Mouse (Mus musculus): Measurements from ENCODE around the gene Eps8l1. TPM values are rescaled to one million over a fixed set of nuclear protein-coding genes. Genes with fewer than 3 reads are reported as not detected.

Gene Eps8l1
- polyA plus RNA-seq, 1 experiment, result 0.10 TPM

DNA sequence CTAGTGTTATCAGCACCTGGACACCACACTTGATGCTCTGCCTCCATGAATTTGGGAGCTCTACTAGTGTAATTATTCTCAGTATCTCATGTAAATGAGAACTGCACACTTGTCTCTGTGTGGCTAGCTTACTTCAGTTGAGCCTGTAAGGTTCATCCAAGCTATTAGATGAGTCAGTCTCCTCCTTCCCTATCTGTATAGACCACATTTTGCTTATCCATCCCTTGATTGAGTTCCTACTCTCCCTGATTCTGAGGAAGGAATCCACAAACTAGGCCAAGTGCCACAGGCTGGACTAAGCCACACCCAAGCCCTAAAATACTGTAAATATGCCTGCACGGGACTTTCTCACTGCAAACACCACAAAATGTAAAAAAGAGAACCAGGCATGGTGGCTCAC is 33.5 kb downstream of the Eps8l1 start:
- no peak for TF ChIP-seq CTCF (IDR thresholded peaks at IDR 0.05; ENCODE audit: control insufficient read depth, insufficient read depth, insufficient replicate concordance, low read depth, low read length)
- Histone ChIP-seq H3K36me3 (ENCODE audit: control insufficient read depth, insufficient read depth, low read length) (peaks cover 2% of the 10 kb centered on the region), H3K27me3 (ENCODE audit: control insufficient read depth, insufficient read depth, low read length) (no peaks in the 10 kb centered on the region), H3K4me1 (ENCODE audit: control insufficient read depth, insufficient read depth, low read length) (peaks cover 11% of the 10 kb centered on the region), H3K4me3 (ENCODE audit: control insufficient read depth, low read depth, low read length) (no peak overlapping the region), H3K27ac (ENCODE audit: control insufficient read depth, insufficient read depth, low read depth, low read length) (no peak overlapping the region; the same call in 1 of the 2 replicates)

DNA sequence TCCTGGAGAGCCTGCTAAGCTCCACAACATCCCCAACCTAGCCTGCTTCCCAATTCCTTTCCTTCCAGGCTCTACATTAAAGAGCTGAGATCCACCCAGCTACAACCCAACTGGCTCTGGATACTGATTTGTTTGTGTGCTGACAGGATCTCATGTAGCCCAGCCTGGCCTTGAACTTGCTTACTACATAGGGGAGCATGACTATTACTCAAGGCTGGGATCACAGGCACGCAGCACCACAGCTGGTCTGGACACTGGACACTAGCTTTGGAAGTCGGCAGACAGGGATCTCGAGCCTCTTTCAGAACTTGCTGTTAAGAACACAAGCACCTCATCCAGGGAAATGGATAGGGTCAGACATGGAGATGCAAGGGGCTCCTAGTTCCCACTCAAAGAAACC is 36.0 kb downstream of the Eps8l1 start:
- no peak for TF ChIP-seq CTCF (IDR thresholded peaks at IDR 0.05; ENCODE audit: control insufficient read depth, insufficient read depth, insufficient replicate concordance, low read depth, low read length)
- no peak for TF ChIP-seq POLR2A (IDR thresholded peaks at IDR 0.05; ENCODE audit: control insufficient read depth, low read depth, low read length)
- Histone ChIP-seq H3K27ac (ENCODE audit: control insufficient read depth, insufficient read depth, low read depth, low read length) (no peak overlapping the region), H3K27me3 (ENCODE audit: control insufficient read depth, insufficient read depth, low read length) (no peaks in the 10 kb centered on the region), H3K4me1 (ENCODE audit: control insufficient read depth, insufficient read depth, low read length) (peaks cover 22% of the 10 kb centered on the region), H3K4me3 (ENCODE audit: control insufficient read depth, low read depth, low read length) (no peak overlapping the region), H3K36me3 (ENCODE audit: control insufficient read depth, insufficient read depth, low read length) (no peaks in the 10 kb centered on the region; the same call in none of the 2 replicates)

DNA sequence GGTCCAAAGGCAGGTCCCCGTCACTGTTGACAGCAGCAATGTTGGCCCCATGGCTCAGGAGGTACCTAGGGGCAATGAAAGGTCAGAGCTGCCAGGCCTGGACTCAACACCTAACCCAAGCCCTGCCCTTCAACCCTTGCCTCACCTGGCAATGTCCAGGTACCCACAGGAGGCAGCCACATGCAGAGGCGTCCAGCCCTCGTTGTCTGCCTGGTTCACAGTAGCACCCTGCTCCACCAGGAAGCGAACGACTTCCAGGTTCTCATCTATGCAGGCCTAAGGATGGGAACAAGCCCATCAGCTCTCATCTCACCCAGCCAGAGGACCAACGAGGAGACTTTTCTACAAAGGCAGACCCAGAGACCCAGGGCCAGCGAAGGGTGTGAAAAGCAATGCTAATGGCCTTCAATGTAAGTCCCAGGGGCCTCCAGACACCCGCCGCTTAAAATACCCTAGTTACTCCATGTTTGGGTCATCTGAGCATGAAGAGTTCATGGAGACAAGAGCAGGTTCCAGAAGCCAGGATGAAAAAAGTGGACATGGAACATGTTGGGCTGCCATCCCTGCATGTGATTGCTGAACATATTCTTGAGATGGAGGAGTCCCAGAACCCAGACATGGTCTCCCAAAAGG is 36.9 kb downstream of the Eps8l1 start:
- H3K27me3 ChIP-seq (ENCODE audit: control insufficient read depth, insufficient read depth, low read length), result no peaks in the 10 kb centered on the region
- H3K4me3 ChIP-seq (ENCODE audit: control insufficient read depth, low read depth, low read length), result no peak overlapping the region
- H3K36me3 ChIP-seq (ENCODE audit: control insufficient read depth, insufficient read depth, low read length), result no peaks in the 10 kb centered on the region; the same call in none of the 2 replicates
- H3K27ac ChIP-seq (ENCODE audit: control insufficient read depth, insufficient read depth, low read depth, low read length), result no peak overlapping the region
- TF ChIP-seq POLR2A (IDR thresholded peaks at IDR 0.05; ENCODE audit: control insufficient read depth, low read depth, low read length) (no peak), CTCF (IDR thresholded peaks at IDR 0.05; ENCODE audit: control insufficient read depth, insufficient read depth, insufficient replicate concordance, low read depth, low read length) (no peak)
- peaks cover 20% of the 10 kb centered on the region for H3K4me1 ChIP-seq (ENCODE audit: control insufficient read depth, insufficient read depth, low read length)

DNA sequence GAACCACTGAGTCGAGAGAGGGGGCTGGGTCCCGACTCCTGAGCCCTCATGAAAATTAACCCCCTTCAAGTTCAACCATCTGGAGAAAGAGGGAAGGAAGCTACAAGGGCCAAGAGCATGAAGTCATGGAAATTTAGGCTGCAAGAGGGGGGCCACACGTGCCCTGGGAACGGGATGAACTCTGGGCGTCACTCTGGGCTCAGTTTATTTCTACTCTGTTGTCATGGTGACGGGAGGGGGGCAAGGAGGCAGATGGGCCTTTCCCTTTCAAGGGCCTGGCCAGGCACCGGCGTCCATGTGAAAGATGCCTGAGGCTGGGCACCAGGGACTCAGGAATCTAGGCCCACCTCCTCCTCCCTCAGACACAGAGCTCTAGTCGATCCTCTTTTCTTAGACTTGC is 37.8 kb downstream of the Eps8l1 start:
- Histone ChIP-seq H3K4me3 (ENCODE audit: control insufficient read depth, low read depth, low read length) (no peak overlapping the region), H3K36me3 (ENCODE audit: control insufficient read depth, insufficient read depth, low read length) (no peaks in the 10 kb centered on the region; the same call in none of the 2 replicates), H3K27ac (ENCODE audit: control insufficient read depth, insufficient read depth, low read depth, low read length) (no peak overlapping the region; the same call in 1 of the 2 replicates), H3K27me3 (ENCODE audit: control insufficient read depth, insufficient read depth, low read length) (no peaks in the 10 kb centered on the region), H3K4me1 (ENCODE audit: control insufficient read depth, insufficient read depth, low read length) (peaks cover 19% of the 10 kb centered on the region)
- no peak for TF ChIP-seq POLR2A (IDR thresholded peaks at IDR 0.05; ENCODE audit: control insufficient read depth, low read depth, low read length)
- no peak for TF ChIP-seq CTCF (IDR thresholded peaks at IDR 0.05; ENCODE audit: control insufficient read depth, insufficient read depth, insufficient replicate concordance, low read depth, low read length)

DNA sequence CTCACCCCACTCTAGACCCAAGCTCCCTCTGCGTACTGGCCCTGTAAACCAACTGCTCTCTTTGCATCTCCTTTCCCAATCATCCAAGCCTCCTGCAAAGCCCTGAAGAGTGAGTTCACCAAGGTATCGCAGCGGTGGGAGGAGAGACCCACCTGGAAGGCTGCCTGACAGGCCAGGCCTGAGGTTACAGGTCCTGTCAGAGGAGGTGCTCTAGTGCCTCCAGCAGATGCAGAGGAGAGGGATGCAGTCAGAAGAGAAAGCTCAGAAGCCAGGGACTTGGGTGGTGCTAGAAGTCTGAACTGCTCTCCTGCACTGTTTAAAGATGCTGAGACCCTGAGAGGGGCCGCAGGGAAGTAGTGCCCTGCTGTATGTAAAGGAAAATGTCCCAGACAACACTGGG is 38.6 kb downstream of the Eps8l1 start:
- no peaks in the 10 kb centered on the region; the same call in none of the 2 replicates for H3K36me3 ChIP-seq (ENCODE audit: control insufficient read depth, insufficient read depth, low read length)
- H3K27ac ChIP-seq (ENCODE audit: control insufficient read depth, insufficient read depth, low read depth, low read length), result peak overlapping the region; percentile 23
- TF ChIP-seq POLR2A (IDR thresholded peaks at IDR 0.05; ENCODE audit: control insufficient read depth, low read depth, low read length) (no peak), CTCF (IDR thresholded peaks at IDR 0.05; ENCODE audit: control insufficient read depth, insufficient read depth, insufficient replicate concordance, low read depth, low read length) (no peak)
- H3K4me3 ChIP-seq (ENCODE audit: control insufficient read depth, low read depth, low read length), result no peak overlapping the region
- peaks cover 18% of the 10 kb centered on the region for H3K4me1 ChIP-seq (ENCODE audit: control insufficient read depth, insufficient read depth, low read length)
- no peaks in the 10 kb centered on the region for H3K27me3 ChIP-seq (ENCODE audit: control insufficient read depth, insufficient read depth, low read length)

DNA sequence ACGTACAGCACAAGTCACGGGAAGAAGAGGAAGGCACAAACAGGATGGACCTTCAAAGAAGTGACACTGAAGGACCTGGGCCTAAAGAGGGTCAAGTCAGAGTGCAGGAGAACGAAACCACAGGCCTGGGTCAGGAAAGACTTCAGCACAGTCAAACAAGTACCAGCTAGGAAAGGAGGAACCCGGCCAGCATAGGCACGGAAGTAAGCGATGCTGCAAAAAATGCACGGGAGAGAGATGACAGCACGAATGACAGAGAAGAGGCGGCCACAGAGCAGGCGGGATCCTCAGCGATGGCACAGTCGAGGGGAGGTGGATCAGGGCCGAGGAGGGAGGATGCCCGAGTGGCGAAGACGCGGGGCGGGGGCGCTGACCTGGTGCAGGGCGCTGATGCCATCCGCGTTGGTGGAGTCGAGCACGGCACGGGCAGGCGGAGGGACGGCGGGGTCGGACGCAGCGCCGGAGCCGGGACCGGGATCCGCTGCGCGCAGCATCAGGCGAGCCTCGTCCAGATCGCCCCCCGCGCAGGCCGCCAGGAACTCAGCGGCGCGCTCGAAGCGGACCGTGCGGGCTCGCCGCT is 40.5 kb downstream of the Eps8l1 start:
- no peak for TF ChIP-seq CTCF (IDR thresholded peaks at IDR 0.05; ENCODE audit: control insufficient read depth, insufficient read depth, insufficient replicate concordance, low read depth, low read length)
- TF ChIP-seq POLR2A (IDR thresholded peaks at IDR 0.05; ENCODE audit: control insufficient read depth, low read depth, low read length), result no peak
- peaks cover 18% of the 10 kb centered on the region for H3K4me1 ChIP-seq (ENCODE audit: control insufficient read depth, insufficient read depth, low read length)
- no peaks in the 10 kb centered on the region for H3K27me3 ChIP-seq (ENCODE audit: control insufficient read depth, insufficient read depth, low read length)
- peak overlapping the region; percentile 54 for H3K27ac ChIP-seq (ENCODE audit: control insufficient read depth, insufficient read depth, low read depth, low read length)
- H3K4me3 ChIP-seq (ENCODE audit: control insufficient read depth, low read depth, low read length), result peak overlapping the region; percentile 90
- H3K36me3 ChIP-seq (ENCODE audit: control insufficient read depth, insufficient read depth, low read length), result no peaks in the 10 kb centered on the region; the same call in none of the 2 replicates

DNA sequence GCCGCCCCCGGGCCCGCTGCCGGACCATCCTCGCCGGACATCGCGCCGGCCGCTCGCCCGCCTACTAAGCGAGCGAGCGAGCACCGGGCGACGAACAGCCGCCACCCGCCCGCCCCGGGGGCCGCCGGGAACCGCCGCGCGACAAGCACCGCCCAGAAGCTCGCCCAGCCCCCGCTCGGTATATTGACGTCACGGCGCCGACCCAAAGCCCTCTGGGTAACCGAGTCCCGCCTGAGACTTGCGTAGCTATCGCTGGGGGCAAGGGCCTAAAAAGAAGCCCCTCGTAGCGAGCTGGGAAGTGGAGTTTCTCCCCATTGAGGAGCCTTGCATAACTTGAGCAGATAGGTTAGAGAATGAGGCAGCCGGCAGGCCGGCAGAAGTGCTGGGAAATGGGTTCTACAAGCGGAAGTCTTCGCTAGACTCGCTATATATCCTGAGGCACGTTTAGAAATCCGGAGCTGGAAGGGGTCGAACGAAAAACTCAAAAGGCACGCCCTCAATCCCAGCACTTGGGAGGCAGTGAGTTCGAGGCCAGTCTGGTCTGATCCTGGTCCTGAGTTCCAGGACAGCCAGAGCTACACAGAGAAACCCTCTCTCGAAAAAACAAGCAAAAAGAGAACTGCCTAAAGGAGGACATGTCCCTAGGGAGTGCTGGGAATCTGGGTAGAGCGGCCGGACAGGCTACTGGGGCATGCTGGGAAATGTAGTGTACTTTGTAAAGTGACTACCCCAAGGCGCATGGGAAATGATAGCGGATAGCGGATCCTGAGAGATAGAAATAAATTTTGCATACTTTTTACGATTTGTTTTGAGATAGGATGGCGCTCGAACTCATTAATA is 41.3 kb downstream of the Eps8l1 start, which contains the start of gene Ppp1r12c:
TSS of gene Ppp1r12c (minus strand) at position 123 of the 840 bp plus-strand sequence.
- Histone ChIP-seq H3K4me3 (ENCODE audit: control insufficient read depth, low read depth, low read length) (peak within 1 kb of the TSS; percentile 90), H3K27ac (ENCODE audit: control insufficient read depth, insufficient read depth, low read depth, low read length) (peak within 1 kb of the TSS; percentile 95), H3K36me3 (ENCODE audit: control insufficient read depth, insufficient read depth, low read length) (no peaks in the 10 kb centered on the region; the same call in none of the 2 replicates), H3K27me3 (ENCODE audit: control insufficient read depth, insufficient read depth, low read length) (no peaks in the 10 kb centered on the region), H3K4me1 (ENCODE audit: control insufficient read depth, insufficient read depth, low read length) (peaks cover 18% of the 10 kb centered on the region)
- TF ChIP-seq POLR2A (IDR thresholded peaks at IDR 0.05; ENCODE audit: control insufficient read depth, low read depth, low read length) (peak; percentile 75), CTCF (IDR thresholded peaks at IDR 0.05; ENCODE audit: control insufficient read depth, insufficient read depth, insufficient replicate concordance, low read depth, low read length) (no peak)
